Mouse (Mus musculus): ENCODE results near the gene Ocel1. TPM values are rescaled to one million over a fixed set of nuclear protein-coding genes. Genes with fewer than 3 reads are reported as not detected.
"Not testable (repeated sequence)": the region's sequence is repeated elsewhere in the genome, so short reads cannot be mapped to it uniquely, and the experiment has no call there.

Gene Ocel1
- 79.6 and 103 TPM in 2 replicates for polyA plus RNA-seq (2012; ENCODE audit: insufficient read depth, low replicate concordance)

GRCm38 (mm10) chr8:71371236-71371848, at the start of gene Ocel1:
Gene Ocel1, plus strand, starts transcription at chr8:71371298.
- TF ChIP-seq GATA1 (IDR thresholded peaks at IDR 0.05; ENCODE audit: borderline replicate concordance, low read length) (no peak), FLI1 (IDR thresholded peaks at IDR 0.05; ENCODE audit: low read length) (peak; percentile 53; the same call in 1 of the 2 replicates)
- Histone ChIP-seq H3K4me3 (replicated peaks) (peak within 1 kb of the TSS; percentile 97), H3K27me3 (replicated peaks) (peaks cover 8% of the 10 kb centered on the region), H3K36me3 (replicated peaks; ENCODE audit: low read length) (peaks cover 59% of the 10 kb centered on the region), H3K9me3 (no peaks in the 10 kb centered on the region), H3K4me1 (peaks cover 75% of the 10 kb centered on the region)

- H3K4me3 ChIP-seq (replicated peaks) = no peak overlapping the region
- no peak for TF ChIP-seq GATA1 (IDR thresholded peaks at IDR 0.05; ENCODE audit: borderline replicate concordance, low read length)
- TF ChIP-seq FLI1 (IDR thresholded peaks at IDR 0.05; ENCODE audit: low read length) = no peak
- H3K27me3 ChIP-seq (replicated peaks) = no peaks in the 10 kb centered on the region
- peaks cover 49% of the 10 kb centered on the region for H3K4me1 ChIP-seq
- H3K9me3 ChIP-seq = no peaks in the 10 kb centered on the region
- H3K36me3 ChIP-seq (replicated peaks; ENCODE audit: low read length) = peaks cover 88% of the 10 kb centered on the region
Observed at GRCm38 (mm10) chr8:71322939-71323338, 48.2 kb upstream of the Ocel1 start.

GRCm38 (mm10) chr8:71324848-71325247, 46.2 kb upstream of the Ocel1 start:
- no peak overlapping the region for H3K4me3 ChIP-seq (replicated peaks)
- H3K27me3 ChIP-seq (replicated peaks) = no peaks in the 10 kb centered on the region
- peaks cover 95% of the 10 kb centered on the region for H3K36me3 ChIP-seq (replicated peaks; ENCODE audit: low read length)
- no peaks in the 10 kb centered on the region for H3K9me3 ChIP-seq
- peaks cover 35% of the 10 kb centered on the region for H3K4me1 ChIP-seq
- TF ChIP-seq GATA1 (IDR thresholded peaks at IDR 0.05; ENCODE audit: borderline replicate concordance, low read length) (no peak), FLI1 (IDR thresholded peaks at IDR 0.05; ENCODE audit: low read length) (no peak)

- not testable (repeated sequence) for H3K4me1 ChIP-seq; H3K27me3 ChIP-seq (replicated peaks); H3K9me3 ChIP-seq; H3K4me3 ChIP-seq (replicated peaks)
- peaks cover 86% of the 10 kb centered on the region for H3K36me3 ChIP-seq (replicated peaks; ENCODE audit: low read length)
Observed at GRCm38 (mm10) chr8:71337834-71338233, 33.3 kb upstream of the Ocel1 start.

- no peak overlapping the region for H3K4me3 ChIP-seq (replicated peaks)
- H3K27me3 ChIP-seq (replicated peaks) = no peaks in the 10 kb centered on the region
- TF ChIP-seq FLI1 (IDR thresholded peaks at IDR 0.05; ENCODE audit: low read length) = no peak
- TF ChIP-seq GATA1 (IDR thresholded peaks at IDR 0.05; ENCODE audit: borderline replicate concordance, low read length) = no peak
- H3K9me3 ChIP-seq = no peaks in the 10 kb centered on the region
- peaks cover 25% of the 10 kb centered on the region for H3K4me1 ChIP-seq
- peaks cover 93% of the 10 kb centered on the region for H3K36me3 ChIP-seq (replicated peaks; ENCODE audit: low read length)
Observed at GRCm38 (mm10) chr8:71340625-71341024, 30.5 kb upstream of the Ocel1 start.

- Histone ChIP-seq H3K36me3 (replicated peaks; ENCODE audit: low read length) (peaks cover 100% of the 10 kb centered on the region), H3K9me3 (no peaks in the 10 kb centered on the region), H3K27me3 (replicated peaks) (no peaks in the 10 kb centered on the region), H3K4me3 (replicated peaks) (no peak overlapping the region), H3K4me1 (peaks cover 71% of the 10 kb centered on the region)
- TF ChIP-seq FLI1 (IDR thresholded peaks at IDR 0.05; ENCODE audit: low read length) (no peak), GATA1 (IDR thresholded peaks at IDR 0.05; ENCODE audit: borderline replicate concordance, low read length) (no peak)
Observed at GRCm38 (mm10) chr8:71346581-71346980, 24.5 kb upstream of the Ocel1 start.

GRCm38 (mm10) chr8:71351117-71351516, 20.0 kb upstream of the Ocel1 start:
- no peak for TF ChIP-seq FLI1 (IDR thresholded peaks at IDR 0.05; ENCODE audit: low read length)
- peaks cover 100% of the 10 kb centered on the region for H3K36me3 ChIP-seq (replicated peaks; ENCODE audit: low read length)
- H3K4me3 ChIP-seq (replicated peaks) = peak overlapping the region; percentile 40
- no peaks in the 10 kb centered on the region for H3K9me3 ChIP-seq
- H3K4me1 ChIP-seq = peaks cover 51% of the 10 kb centered on the region
- H3K27me3 ChIP-seq (replicated peaks) = no peaks in the 10 kb centered on the region

DNA sequence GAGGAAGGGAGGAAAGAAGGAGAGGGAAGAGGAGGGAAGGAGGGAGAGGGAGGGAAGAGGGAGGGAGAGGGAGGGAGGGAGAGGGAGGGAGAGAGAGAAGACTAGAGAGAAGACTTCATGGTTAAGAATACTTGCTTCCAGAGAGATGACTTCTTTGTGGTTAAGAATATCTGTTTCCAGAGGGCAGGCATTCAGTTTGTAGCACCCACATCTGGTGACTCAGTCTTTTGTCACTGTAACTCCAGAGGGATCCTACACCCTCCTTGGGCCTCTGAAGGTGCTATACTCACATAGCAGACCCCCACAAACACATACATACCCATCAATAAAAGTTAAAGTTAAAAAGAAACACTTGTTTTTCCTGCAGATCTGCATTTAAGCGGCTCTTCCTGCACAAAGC, 19.6 kb upstream of the Ocel1 start:
- Histone ChIP-seq H3K4me3 (replicated peaks) (no peak overlapping the region), H3K36me3 (replicated peaks; ENCODE audit: low read length) (peaks cover 100% of the 10 kb centered on the region), H3K4me1 (peaks cover 47% of the 10 kb centered on the region), H3K9me3 (no peaks in the 10 kb centered on the region), H3K27me3 (replicated peaks) (no peaks in the 10 kb centered on the region)
- TF ChIP-seq FLI1 (IDR thresholded peaks at IDR 0.05; ENCODE audit: low read length) (no peak), GATA1 (IDR thresholded peaks at IDR 0.05; ENCODE audit: borderline replicate concordance, low read length) (no peak)

DNA sequence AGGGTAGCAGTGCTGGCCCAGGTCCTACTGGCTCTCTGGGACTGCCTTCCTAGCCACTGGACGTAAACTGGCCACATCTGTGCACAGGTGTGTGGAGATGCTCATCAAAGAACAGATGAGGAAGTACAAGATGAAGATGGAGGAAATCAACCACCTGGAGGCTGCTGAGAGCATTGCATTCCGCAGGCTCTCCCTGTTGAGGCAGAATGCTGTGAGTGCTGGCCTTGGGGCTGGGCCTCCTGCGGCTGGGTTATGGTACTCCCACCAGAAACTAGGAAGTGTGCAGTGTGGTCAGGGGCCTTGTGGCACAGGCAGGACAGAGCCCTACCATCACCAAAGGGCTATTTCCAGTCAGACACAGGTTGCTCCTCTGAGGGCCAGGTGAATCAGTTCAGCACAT, 13.1 kb upstream of the Ocel1 start:
- Histone ChIP-seq H3K36me3 (replicated peaks; ENCODE audit: low read length) (peaks cover 93% of the 10 kb centered on the region), H3K4me3 (replicated peaks) (no peak overlapping the region), H3K27me3 (replicated peaks) (no peaks in the 10 kb centered on the region), H3K9me3 (no peaks in the 10 kb centered on the region), H3K4me1 (peaks cover 16% of the 10 kb centered on the region)
- no peak for TF ChIP-seq GATA1 (IDR thresholded peaks at IDR 0.05; ENCODE audit: borderline replicate concordance, low read length)
- TF ChIP-seq FLI1 (IDR thresholded peaks at IDR 0.05; ENCODE audit: low read length) = no peak

GRCm38 (mm10) chr8:71366771-71367528, 4.1 kb upstream of the Ocel1 start, which contains the start of gene Use1:
Gene Use1, plus strand, starts transcription at chr8:71366848.
- peaks cover 65% of the 10 kb centered on the region for H3K4me1 ChIP-seq
- H3K27me3 ChIP-seq (replicated peaks) = no peaks in the 10 kb centered on the region
- peaks cover 25% of the 10 kb centered on the region for H3K36me3 ChIP-seq (replicated peaks; ENCODE audit: low read length)
- peak within 1 kb of the TSS; percentile 92 for H3K4me3 ChIP-seq (replicated peaks)
- H3K9me3 ChIP-seq = no peaks in the 10 kb centered on the region
- TF ChIP-seq FLI1 (IDR thresholded peaks at IDR 0.05; ENCODE audit: low read length) (no peak), GATA1 (IDR thresholded peaks at IDR 0.05; ENCODE audit: borderline replicate concordance, low read length) (no peak)

All from megakaryocyte, embryonic 14.5 days (primary cell).